Mouse (Mus musculus): ENCODE results near the gene Togaram2. TPM values are rescaled to one million over a fixed set of nuclear protein-coding genes. Genes with fewer than 3 reads are reported as not detected.

Togaram2 gene
- polyA plus RNA-seq, 1 experiment from 2014 or later, result not detected

DNA sequence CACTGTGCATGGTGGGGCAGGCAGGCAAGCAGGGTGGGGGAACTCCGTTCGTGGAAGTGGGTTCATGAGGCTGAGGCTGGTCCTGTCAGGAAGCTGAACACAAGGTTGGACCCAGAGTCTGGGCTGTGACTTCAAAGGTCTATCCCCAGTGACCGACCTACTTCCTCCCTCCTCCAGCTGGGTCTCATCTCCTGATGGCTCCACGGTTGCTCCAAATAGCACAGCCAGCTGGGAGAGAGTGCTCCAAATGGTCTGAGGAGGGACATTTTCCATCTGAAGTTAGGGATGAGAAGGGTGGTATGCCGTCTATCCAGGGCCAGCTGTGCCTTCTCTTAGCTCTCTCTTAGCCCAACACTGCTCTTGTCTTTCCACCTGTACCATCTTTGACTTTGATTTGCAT, 16.8 kb downstream of the Togaram2 start:
- Histone ChIP-seq H3K36me3 (ENCODE audit: control insufficient read depth, insufficient read depth, low read length) (no peaks in the 10 kb centered on the region), H3K27ac (ENCODE audit: low read depth, low read length) (no peak overlapping the region), H3K27me3 (ENCODE audit: control insufficient read depth, insufficient read depth, low read length) (no peaks in the 10 kb centered on the region), H3K4me1 (ENCODE audit: control insufficient read depth, insufficient read depth, low read length) (peaks cover 4% of the 10 kb centered on the region; the same call in 1 of the 2 replicates), H3K9me3 (ENCODE audit: control insufficient read depth, low read length) (no peaks in the 10 kb centered on the region), H3K4me2 (no peak overlapping the region), H3K4me3 (ENCODE audit: low read depth, low read length) (no peak overlapping the region), H3K9ac (ENCODE audit: low read length) (no peak overlapping the region)
- DNase-seq (ENCODE audit: low spot score, missing footprints) (no peak), ATAC-seq (ENCODE audit: low FRiP score) (no peak)
- 85% methylated on average over 5 of the region's 5 CpGs for WGBS

DNA sequence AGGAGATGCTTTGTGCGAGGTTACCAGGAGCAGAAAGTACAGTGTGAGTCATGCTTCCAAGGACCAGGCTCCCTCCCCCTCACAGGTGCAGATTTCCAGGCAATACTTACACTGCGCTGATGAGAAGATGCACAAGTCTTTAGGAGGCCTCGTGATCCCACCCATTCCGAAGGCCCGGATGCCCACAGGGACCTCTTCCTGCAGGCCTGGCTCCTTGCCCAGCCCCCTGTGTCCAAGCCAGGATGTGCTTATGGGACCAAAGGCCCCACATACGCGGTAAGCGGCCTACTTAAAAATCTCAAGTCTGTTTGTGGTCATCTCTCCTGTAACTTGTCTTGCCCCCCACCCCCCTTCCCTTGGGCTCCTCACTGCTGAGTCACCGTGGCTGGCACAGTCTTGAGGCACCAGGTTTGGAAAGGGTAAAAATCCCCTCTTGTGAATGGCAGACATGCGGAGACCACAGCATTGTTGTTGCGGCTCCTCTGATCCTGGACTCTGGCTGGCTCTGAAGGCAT, 18.4 kb downstream of the Togaram2 start:
- H3K4me2 ChIP-seq, result no peak overlapping the region
- DNase-seq (ENCODE audit: low spot score, missing footprints) (no peak), ATAC-seq (ENCODE audit: low FRiP score) (no peak)
- 83% methylated on average over 11 of the region's 11 CpGs for WGBS
- H3K4me3 ChIP-seq (ENCODE audit: low read depth, low read length), result no peak overlapping the region
- no peaks in the 10 kb centered on the region for H3K9me3 ChIP-seq (ENCODE audit: control insufficient read depth, low read length)
- H3K27me3 ChIP-seq (ENCODE audit: control insufficient read depth, insufficient read depth, low read length), result no peaks in the 10 kb centered on the region
- no peaks in the 10 kb centered on the region for H3K36me3 ChIP-seq (ENCODE audit: control insufficient read depth, insufficient read depth, low read length)
- H3K4me1 ChIP-seq (ENCODE audit: control insufficient read depth, insufficient read depth, low read length), result peaks cover 4% of the 10 kb centered on the region; the same call in 1 of the 2 replicates
- H3K9ac ChIP-seq (ENCODE audit: low read length), result no peak overlapping the region
- H3K27ac ChIP-seq (ENCODE audit: low read depth, low read length), result no peak overlapping the region

DNA sequence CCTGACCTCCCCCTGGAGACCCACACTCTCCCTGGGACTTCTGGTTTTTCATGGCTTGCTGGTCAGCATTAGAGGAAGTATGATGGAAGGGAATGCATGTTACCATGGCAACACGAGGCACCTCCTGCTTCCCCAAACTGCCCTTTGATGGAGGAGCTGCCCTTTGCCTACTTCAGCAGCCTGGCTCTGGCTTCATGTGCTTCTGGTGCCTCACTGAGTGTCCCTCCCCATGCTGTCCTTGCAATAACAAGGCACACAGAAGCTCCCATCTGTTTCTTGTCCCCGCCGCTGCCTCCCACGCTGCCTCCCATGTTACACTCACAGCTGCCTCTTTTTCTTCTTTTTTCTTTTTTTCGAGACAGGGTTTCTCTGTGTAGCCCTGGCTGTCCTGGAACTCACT, 20.3 kb downstream of the Togaram2 start:
- DNase-seq (ENCODE audit: low spot score, missing footprints), result peak; percentile 89
- H3K4me3 ChIP-seq (ENCODE audit: low read depth, low read length), result no peak overlapping the region
- H3K4me2 ChIP-seq, result no peak overlapping the region
- no peaks in the 10 kb centered on the region for H3K27me3 ChIP-seq (ENCODE audit: control insufficient read depth, insufficient read depth, low read length)
- 48% methylated on average over 5 of the region's 5 CpGs for WGBS
- H3K9me3 ChIP-seq (ENCODE audit: control insufficient read depth, low read length), result no peaks in the 10 kb centered on the region
- no peak overlapping the region for H3K9ac ChIP-seq (ENCODE audit: low read length)
- H3K27ac ChIP-seq (ENCODE audit: low read depth, low read length), result no peak overlapping the region
- H3K36me3 ChIP-seq (ENCODE audit: control insufficient read depth, insufficient read depth, low read length), result no peaks in the 10 kb centered on the region
- H3K4me1 ChIP-seq (ENCODE audit: control insufficient read depth, insufficient read depth, low read length), result peaks cover 4% of the 10 kb centered on the region; the same call in 1 of the 2 replicates
- peak; percentile 40; the same call in 1 of the 2 replicates for ATAC-seq (ENCODE audit: low FRiP score)

DNA sequence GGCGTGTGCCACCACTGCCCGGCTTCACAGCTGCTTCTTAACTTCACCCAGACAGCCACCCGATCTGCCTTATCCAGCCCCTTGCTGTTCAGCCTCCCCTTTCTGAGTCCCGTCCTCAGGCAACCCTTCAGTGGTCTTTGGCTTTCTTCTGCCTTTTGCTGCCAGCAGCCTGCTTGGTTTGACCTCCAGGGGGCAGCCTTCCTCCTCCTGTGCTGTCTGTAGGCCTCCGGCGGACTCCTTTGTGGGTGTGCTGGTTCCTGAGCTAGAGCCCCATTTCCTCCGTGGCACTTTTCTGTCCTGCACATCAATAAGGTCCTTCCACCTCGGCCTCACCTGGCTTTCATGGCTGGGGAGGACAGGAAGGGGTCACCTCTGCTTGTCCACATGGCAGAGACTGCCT, 20.7 kb downstream of the Togaram2 start:
- no peaks in the 10 kb centered on the region for H3K9me3 ChIP-seq (ENCODE audit: control insufficient read depth, low read length)
- WGBS, result 53% methylated on average over 8 of the region's 8 CpGs
- no peaks in the 10 kb centered on the region for H3K36me3 ChIP-seq (ENCODE audit: control insufficient read depth, insufficient read depth, low read length)
- peak; percentile 33; the same call in 1 of the 2 replicates for ATAC-seq (ENCODE audit: low FRiP score)
- H3K9ac ChIP-seq (ENCODE audit: low read length), result no peak overlapping the region
- no peak overlapping the region for H3K4me2 ChIP-seq
- no peak overlapping the region for H3K27ac ChIP-seq (ENCODE audit: low read depth, low read length)
- DNase-seq (ENCODE audit: low spot score, missing footprints), result no peak
- no peak overlapping the region for H3K4me3 ChIP-seq (ENCODE audit: low read depth, low read length)
- peaks cover 4% of the 10 kb centered on the region; the same call in 1 of the 2 replicates for H3K4me1 ChIP-seq (ENCODE audit: control insufficient read depth, insufficient read depth, low read length)
- no peaks in the 10 kb centered on the region for H3K27me3 ChIP-seq (ENCODE audit: control insufficient read depth, insufficient read depth, low read length)

DNA sequence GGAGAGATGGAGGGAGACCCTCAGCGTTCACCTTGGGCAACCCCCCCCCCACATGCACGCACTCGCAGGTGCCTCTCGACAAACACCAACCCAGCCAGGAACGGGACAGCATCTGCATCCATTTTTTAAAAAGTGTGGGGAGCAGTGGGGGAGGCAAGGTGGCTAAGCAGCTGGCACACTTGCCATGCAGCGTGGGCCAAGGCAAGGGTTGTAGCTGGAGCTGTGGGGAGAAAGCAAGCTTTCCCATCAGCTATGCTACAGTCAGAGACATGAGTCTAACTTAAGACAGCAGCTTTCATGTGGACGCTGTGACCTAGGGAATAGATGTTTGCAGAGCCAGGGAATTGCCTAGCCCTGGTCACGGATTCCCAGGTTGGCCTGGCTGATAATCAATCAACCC, 22.1 kb downstream of the Togaram2 start:
- no peak overlapping the region for H3K4me2 ChIP-seq
- peaks cover 4% of the 10 kb centered on the region; the same call in 1 of the 2 replicates for H3K4me1 ChIP-seq (ENCODE audit: control insufficient read depth, insufficient read depth, low read length)
- H3K27me3 ChIP-seq (ENCODE audit: control insufficient read depth, insufficient read depth, low read length), result no peaks in the 10 kb centered on the region
- 93% methylated on average over 8 of the region's 8 CpGs for whole genome bisulfite sequencing
- ATAC-seq (ENCODE audit: low FRiP score), result no peak
- no peak overlapping the region for H3K9ac ChIP-seq (ENCODE audit: low read length)
- H3K4me3 ChIP-seq (ENCODE audit: low read depth, low read length), result no peak overlapping the region
- no peak overlapping the region for H3K27ac ChIP-seq (ENCODE audit: low read depth, low read length)
- no peaks in the 10 kb centered on the region for H3K9me3 ChIP-seq (ENCODE audit: control insufficient read depth, low read length)
- H3K36me3 ChIP-seq (ENCODE audit: control insufficient read depth, insufficient read depth, low read length), result no peaks in the 10 kb centered on the region
- no peak for DNase-seq (ENCODE audit: low spot score, missing footprints)

DNA sequence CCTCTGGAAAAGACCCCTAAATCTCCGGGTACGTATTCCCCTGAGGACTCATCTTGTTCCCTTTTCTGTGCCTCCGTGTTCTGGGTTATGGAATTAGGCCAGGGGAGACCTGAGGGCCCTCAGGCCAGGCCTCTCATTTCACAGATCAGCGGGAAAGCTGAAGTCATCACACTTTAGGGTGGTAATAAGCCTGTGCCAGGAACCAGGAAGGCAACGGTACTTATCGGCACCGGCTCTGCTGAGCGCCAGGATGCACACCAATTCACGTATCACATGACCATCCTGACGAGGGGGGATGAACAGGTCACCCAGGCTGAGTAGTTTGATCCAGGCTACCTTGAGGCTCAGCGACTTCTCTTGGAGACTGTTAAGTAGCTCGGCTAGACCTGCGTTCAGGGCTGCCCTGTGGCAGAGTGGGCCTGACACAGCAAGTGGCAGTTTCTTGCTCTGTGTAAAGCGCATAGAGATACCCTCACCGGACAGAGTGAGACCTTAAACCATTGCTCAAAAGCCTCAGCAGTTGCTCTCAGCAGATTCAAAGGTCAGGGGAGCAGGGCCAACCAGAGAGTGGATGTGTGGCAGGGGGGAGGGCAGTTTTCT, 22.8 kb downstream of the Togaram2 start:
- WGBS, result 87% methylated on average over 15 of the region's 15 CpGs
- ATAC-seq (ENCODE audit: low FRiP score) (no peak), DNase-seq (ENCODE audit: low spot score, missing footprints) (no peak)
- no peak overlapping the region for H3K9ac ChIP-seq (ENCODE audit: low read length)
- no peaks in the 10 kb centered on the region for H3K9me3 ChIP-seq (ENCODE audit: control insufficient read depth, low read length)
- H3K27ac ChIP-seq (ENCODE audit: low read depth, low read length), result no peak overlapping the region
- no peaks in the 10 kb centered on the region for H3K36me3 ChIP-seq (ENCODE audit: control insufficient read depth, insufficient read depth, low read length)
- H3K4me1 ChIP-seq (ENCODE audit: control insufficient read depth, insufficient read depth, low read length), result peaks cover 4% of the 10 kb centered on the region; the same call in 1 of the 2 replicates
- no peaks in the 10 kb centered on the region for H3K27me3 ChIP-seq (ENCODE audit: control insufficient read depth, insufficient read depth, low read length)
- no peak overlapping the region for H3K4me2 ChIP-seq
- no peak overlapping the region for H3K4me3 ChIP-seq (ENCODE audit: low read depth, low read length)

DNA sequence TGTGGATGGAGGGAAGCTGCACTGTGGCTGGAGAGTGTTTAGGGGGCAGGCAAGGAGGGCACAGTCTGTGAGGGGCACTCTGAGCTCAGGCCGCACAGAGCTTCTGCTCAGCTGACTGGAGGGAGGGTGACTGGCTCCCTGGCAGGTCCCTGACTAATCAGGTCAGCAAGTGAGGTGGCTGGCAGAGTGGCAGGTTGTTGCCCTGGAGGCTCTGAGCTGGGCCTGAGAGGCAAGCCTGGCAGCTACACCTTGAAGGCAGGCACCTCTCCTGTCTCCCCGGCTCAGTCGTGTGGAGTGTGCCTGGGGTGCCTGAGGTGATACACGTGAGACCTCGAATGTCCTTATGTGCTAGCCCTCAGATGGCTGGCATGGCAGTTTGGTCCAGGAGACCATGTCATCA, 23.3 kb downstream of the Togaram2 start:
- no peak overlapping the region for H3K4me3 ChIP-seq (ENCODE audit: low read depth, low read length)
- peaks cover 4% of the 10 kb centered on the region; the same call in 1 of the 2 replicates for H3K4me1 ChIP-seq (ENCODE audit: control insufficient read depth, insufficient read depth, low read length)
- WGBS, result 87% methylated on average over 5 of the region's 5 CpGs
- H3K36me3 ChIP-seq (ENCODE audit: control insufficient read depth, insufficient read depth, low read length), result no peaks in the 10 kb centered on the region
- ATAC-seq (ENCODE audit: low FRiP score) (no peak), DNase-seq (ENCODE audit: low spot score, missing footprints) (no peak)
- no peak overlapping the region for H3K9ac ChIP-seq (ENCODE audit: low read length)
- no peak overlapping the region for H3K27ac ChIP-seq (ENCODE audit: low read depth, low read length)
- no peaks in the 10 kb centered on the region for H3K27me3 ChIP-seq (ENCODE audit: control insufficient read depth, insufficient read depth, low read length)
- no peaks in the 10 kb centered on the region for H3K9me3 ChIP-seq (ENCODE audit: control insufficient read depth, low read length)
- no peak overlapping the region for H3K4me2 ChIP-seq

DNA sequence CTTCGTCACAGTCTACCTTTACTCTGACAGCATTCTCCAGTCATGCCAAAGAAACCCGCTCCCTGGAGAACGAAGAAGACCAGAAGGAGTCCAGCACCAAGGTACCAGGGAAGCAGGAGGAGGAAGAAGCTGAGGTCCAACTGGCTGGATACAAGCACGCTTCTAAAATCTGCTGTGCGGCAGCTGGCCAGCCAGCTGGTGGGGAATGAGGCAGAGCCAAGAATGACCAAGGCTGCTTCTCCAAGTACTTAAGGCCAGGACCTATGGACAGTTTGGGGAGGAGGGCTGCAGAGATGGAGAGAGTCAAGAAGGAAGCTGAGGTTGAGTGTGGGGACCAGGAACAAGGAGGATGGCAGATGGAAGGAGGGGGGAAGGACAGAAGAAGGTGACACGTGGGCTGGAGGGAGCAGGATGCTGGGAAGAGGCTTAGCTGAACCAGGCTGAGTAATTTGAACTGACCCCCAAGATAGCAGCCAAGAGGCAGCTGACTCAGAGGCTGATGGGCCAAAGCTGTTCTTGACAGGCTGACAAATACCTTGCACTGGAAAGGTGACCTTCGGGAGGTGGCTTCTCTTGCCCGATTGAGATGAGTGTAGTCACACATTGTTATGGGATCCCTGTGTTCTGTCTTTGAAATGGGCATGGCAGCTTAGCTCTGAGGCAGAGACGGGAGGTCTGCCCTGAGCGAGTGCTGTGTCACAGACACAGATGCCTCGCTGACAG, 25.0 kb downstream of the Togaram2 start:
- Histone ChIP-seq H3K4me2 (no peak overlapping the region), H3K9ac (ENCODE audit: low read length) (no peak overlapping the region), H3K36me3 (ENCODE audit: control insufficient read depth, insufficient read depth, low read length) (no peaks in the 10 kb centered on the region), H3K27ac (ENCODE audit: low read depth, low read length) (no peak overlapping the region), H3K9me3 (ENCODE audit: control insufficient read depth, low read length) (no peaks in the 10 kb centered on the region), H3K27me3 (ENCODE audit: control insufficient read depth, insufficient read depth, low read length) (no peaks in the 10 kb centered on the region), H3K4me1 (ENCODE audit: control insufficient read depth, insufficient read depth, low read length) (peaks cover 4% of the 10 kb centered on the region; the same call in 1 of the 2 replicates), H3K4me3 (ENCODE audit: low read depth, low read length) (no peak overlapping the region)
- ATAC-seq (ENCODE audit: low FRiP score) (no peak), DNase-seq (ENCODE audit: low spot score, missing footprints) (no peak)
- WGBS, result 85% methylated on average over 11 of the region's 11 CpGs

DNA sequence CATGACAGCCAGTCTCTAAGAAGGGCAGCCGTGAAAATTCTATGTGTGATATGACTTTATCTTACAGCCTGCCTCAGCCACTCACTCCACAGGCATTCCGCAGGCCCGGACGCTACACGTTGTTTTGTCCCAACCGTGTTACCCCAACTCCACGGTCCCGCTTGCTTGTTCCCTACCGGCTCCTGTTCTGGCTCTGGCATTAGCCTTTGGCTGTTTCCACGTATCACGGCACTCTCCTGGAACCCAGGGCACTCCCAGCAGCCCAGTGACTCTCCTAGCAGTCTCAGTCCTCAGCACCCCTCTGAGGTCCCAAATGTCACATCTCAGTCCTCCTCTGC, 25.5 kb downstream of the Togaram2 start:
- Histone ChIP-seq H3K4me2 (no peak overlapping the region), H3K27ac (ENCODE audit: low read depth, low read length) (no peak overlapping the region), H3K4me3 (ENCODE audit: low read depth, low read length) (no peak overlapping the region), H3K9ac (ENCODE audit: low read length) (no peak overlapping the region), H3K36me3 (ENCODE audit: control insufficient read depth, insufficient read depth, low read length) (no peaks in the 10 kb centered on the region), H3K9me3 (ENCODE audit: control insufficient read depth, low read length) (no peaks in the 10 kb centered on the region), H3K4me1 (ENCODE audit: control insufficient read depth, insufficient read depth, low read length) (no peaks in the 10 kb centered on the region), H3K27me3 (ENCODE audit: control insufficient read depth, insufficient read depth, low read length) (no peaks in the 10 kb centered on the region)
- 90% methylated on average over 11 of the region's 11 CpGs for WGBS
- DNase-seq (ENCODE audit: low spot score, missing footprints) (peak; percentile 45), ATAC-seq (ENCODE audit: low FRiP score) (no peak)

Measured in midbrain, embryonic 11.5 days (tissue).